Mouse (Mus musculus): ENCODE data around the gene Prr3. TPM values are rescaled to one million over a fixed set of nuclear protein-coding genes. Genes with fewer than 3 reads are reported as not detected.
"Not testable (repeated sequence)": the region's sequence is repeated elsewhere in the genome, so short reads cannot be mapped to it uniquely, and the experiment has no call there.

Gene Prr3
- total RNA-seq, 2 experiments from 2014 or later: 47.7 to 53.8 TPM

DNA sequence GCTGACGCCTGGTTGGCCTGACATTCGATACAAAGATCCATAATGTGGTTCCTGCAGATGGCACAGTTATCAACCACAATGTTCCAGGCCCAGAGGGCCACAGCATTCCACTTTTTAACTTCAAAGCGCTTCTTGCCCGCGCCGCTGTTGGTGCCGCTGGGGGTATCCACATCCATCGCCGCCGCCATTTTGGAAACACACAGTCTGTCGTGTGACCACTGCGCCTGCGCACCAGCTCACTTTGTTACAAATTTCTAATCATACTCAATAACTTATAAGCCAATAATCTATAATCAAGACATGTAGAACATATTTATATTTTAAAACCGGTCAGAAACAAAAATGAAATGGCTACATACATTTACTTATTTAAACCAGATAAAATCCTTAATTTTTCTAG is 44.3 kb downstream of the Prr3 start:
- DNase-seq: not testable (repeated sequence)

DNA sequence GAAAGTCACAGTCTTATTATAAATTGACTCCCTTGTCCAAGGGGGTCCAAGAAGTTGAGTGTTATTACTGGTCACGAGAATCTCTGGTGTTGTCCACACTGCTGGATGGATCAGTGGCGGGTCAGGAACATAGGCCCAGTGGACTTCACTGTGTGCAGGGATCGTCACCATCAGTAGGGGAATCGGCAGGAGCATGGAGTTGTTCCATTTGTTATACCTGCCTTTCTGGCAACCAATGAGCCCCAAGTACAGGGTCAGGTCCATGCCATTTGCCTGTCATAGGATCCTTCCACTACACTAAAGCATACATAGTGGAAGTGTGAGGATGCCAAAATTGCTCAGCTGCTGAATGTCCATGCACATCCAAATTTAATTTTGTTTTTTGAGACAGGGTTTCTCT is 47.4 kb downstream of the Prr3 start:
- DNase-seq: no peak

DNA sequence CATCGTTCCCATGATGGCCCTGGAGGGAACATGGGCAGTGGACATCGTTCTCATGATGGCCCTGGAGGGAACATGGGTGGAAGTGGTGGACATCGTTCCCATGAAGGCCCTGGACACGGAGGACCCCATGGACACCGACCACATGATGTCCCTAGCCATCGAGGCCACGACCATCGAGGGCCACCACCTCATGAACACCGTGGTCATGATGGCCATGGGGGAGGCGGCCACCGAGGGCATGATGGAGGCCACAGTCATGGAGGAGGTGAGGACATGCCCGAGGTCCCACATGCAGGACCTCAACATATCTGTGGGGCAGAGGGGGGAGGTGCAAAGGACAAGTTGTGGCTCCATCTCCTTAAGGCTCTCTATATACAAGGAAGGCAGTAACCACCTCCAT is 49.4 kb downstream of the Prr3 start:
- DNase-seq: no peak

DNA sequence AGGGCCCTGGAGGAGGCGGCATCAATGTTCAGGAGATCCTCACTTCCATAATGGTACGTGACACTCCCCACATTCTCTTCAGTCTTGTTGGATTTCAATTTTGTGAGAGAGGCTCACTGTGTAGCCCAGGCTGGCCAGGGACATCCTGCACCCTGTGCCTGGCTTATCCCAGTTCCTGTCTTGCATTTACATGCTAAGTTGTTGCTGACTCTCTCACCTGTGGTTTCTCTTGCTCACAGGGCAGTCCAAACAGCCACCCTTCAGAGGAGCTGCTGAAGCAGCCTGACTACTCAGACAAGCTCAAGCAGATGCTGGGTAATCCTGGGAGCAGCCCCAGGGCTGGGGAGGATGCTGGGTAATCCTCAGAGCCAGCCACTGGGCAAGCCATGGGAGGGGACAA is 50.5 kb downstream of the Prr3 start:
- DNase-seq: no peak

DNA sequence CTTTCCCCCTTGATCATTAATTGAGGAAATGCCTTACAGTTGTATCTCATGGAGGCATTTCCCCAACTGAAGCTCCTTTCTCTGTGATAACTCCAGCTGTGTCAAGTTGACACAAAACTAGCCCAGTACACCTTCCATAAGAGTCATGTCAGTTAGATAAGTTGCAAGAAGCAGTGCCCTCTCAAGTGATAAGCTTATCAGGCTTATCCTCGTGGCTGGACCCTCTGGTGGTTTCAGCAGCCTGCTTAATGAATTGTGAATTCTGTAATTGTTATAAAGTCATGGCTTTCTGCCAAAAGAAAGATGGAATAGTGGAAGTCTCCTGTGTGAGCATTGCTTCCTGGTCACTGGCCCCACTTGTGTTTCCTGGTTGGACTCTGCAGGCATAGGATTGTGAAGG is 52.6 kb downstream of the Prr3 start:
- no peak for DNase-seq

DNA sequence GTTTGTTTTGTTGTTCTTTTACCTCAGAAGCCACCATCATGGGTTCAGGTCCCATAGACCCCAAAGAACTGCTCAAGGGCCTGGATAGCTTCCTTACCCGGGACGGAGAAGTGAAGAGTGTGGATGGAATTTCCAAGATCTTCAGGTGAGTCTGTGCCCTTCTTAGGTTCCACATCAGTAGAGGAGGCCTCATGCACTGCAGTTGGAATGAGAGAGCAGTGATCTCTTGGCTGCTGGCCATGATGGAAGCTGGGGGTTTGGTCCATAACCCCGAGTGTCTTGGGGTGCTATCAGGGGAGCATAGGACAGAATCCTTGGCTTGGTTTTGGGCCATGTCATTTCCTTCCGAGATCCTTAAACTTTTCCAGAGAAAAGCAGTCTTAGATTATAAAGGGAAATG is 56.8 kb downstream of the Prr3 start:
- DNase-seq: no peak

DNA sequence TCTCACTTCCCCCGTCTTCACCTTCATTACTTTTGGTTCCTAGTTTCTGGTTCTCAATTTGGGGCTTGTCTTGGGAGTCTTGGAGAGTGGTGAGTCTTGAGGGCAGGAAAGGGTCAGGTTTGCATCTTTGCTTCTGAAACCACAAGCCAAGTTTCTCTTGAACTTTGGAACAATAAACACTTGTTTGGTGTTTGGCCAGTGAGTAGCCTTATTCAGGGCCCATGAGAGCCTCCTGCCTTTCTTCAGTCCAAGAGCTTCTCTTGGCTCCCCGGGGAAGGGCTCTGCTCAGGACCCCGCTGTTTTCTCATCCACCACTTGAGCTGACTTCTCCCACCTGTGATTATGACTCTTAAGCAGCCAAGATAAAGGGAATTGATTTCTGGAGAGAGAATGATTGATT is 57.5 kb downstream of the Prr3 start:
- no peak for DNase-seq

Small RNAs within 50 kb of the gene (microRNA-seq; reads per million reads assigned to microRNA genes)
- gene Mir877: 247 to 325 reads per million in 2 experiments

Other genes starting within 250 kb of the Prr3 start
- gene Ier3, start 158.6 kb downstream of the Prr3 start, total RNA-seq (2021): 1 to 10 TPM; 4.2 to 6.5 TPM
- gene Flot1, start 157.0 kb downstream of the Prr3 start, total RNA-seq (2021): 100 to 1,000 TPM; 124 to 132 TPM
- gene Tubb5, start 141.9 kb downstream of the Prr3 start, total RNA-seq (2021): 100 to 1,000 TPM; 360 to 381 TPM
- 10 to 100 TPM; 13.1 to 19.5 TPM for gene Mdc1, start 138.7 kb downstream of the Prr3 start, total RNA-seq (2021)
- gene Nrm, start 118.9 kb downstream of the Prr3 start, total RNA-seq (2021): 1 to 10 TPM; 1.5 to 2.2 TPM
- 1 to 10 TPM; 7.4 to 9.5 TPM for gene Ppp1r18, start 114.6 kb downstream of the Prr3 start, total RNA-seq (2021)
- 10 to 100 TPM; 32.0 to 37.4 TPM for gene Dhx16, start 100.4 kb downstream of the Prr3 start, total RNA-seq (2021)
- gene 2310061I04Rik, start 82.8 kb downstream of the Prr3 start, total RNA-seq (2021): 10 to 100 TPM; 56.3 to 57.9 TPM
- gene Atat1, start 70.2 kb downstream of the Prr3 start, total RNA-seq (2021): 10 to 100 TPM; 60.6 to 61.7 TPM
- 10 to 100 TPM; 37.0 to 39.3 TPM for gene Mrps18b, start 63.8 kb downstream of the Prr3 start, total RNA-seq (2021)
- 10 to 100 TPM; 78.6 to 82.8 TPM for gene Ppp1r10, start 63.8 kb downstream of the Prr3 start, total RNA-seq (2021)
- gene Abcf1, start 10.5 kb downstream of the Prr3 start, total RNA-seq (2021): 10 to 100 TPM; 70.0 to 71.3 TPM
- 100 to 1,000 TPM; 139 to 143 TPM for gene Gnl1, start 385 bp downstream of the Prr3 start, total RNA-seq (2021)
- 1 to 10 TPM; 2.5 to 2.8 TPM for gene H2-T24, start 40.3 kb upstream of the Prr3 start, total RNA-seq (2021)
- 1 to 10 TPM; 4.7 to 5.0 TPM for gene H2-T23, start 52.6 kb upstream of the Prr3 start, total RNA-seq (2021)
- gene H2-T22, start 62.5 kb upstream of the Prr3 start, total RNA-seq (2021): 10 to 100 TPM in 1 of 2 experiments, 1 to 10 TPM in 1; 9.0 to 11.0 TPM
- gene Gm6034, start 62.7 kb upstream of the Prr3 start, total RNA-seq (2021): under 1 TPM in 1 of 2 experiments, not detected in 1; 0.22 TPM
- 1 to 10 TPM; 1.2 to 1.9 TPM for gene Gm11127, start 78.1 kb upstream of the Prr3 start, total RNA-seq (2021)
- under 1 TPM in 1 of 2 experiments, not detected in 1; 0.23 TPM for gene Gm19684, start 141.4 kb upstream of the Prr3 start, total RNA-seq (2021)
- not detected for gene Gm7030, start 149.2 kb upstream of the Prr3 start, total RNA-seq (2021)
- gene Gm8909, start 188.3 kb upstream of the Prr3 start, total RNA-seq (2021): not detected
- not detected for gene H2-T3, start 210.1 kb upstream of the Prr3 start, total RNA-seq (2021)

Measured in layer of hippocampus, postnatal 36 days (tissue).